ENCODE assay signal across 9 mouse cellular contexts in the genomic region with DNA sequence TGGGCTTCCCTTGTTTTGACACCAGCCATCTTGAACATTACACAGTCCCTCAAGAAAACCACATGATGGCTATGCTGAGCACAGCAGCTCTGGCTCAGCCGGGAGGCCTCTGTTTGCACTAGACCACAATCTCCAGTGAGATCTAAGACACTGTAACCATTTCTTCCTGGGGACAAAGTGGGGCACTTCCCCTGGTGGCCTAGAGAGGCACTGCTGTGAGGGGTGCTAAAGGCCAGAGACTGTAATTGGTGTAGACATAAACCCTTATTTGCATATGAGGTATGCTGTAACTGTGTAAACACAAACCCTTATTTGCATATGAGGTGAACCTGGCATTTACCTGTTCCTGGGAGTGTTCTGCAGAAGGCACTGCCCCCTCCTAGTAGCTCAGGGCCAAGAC.
DNase-seq lines count a peak whose midpoint lies in the region; ATAC-seq and TF ChIP-seq lines count a peak whose summit lies in the region.
"Had no signal": no experiment of that assay in that cellular context is flagged by ENCODE, and none has a peak within 500 bp of the region (broad histone marks: within the 10 kb centered on the region; RNA-seq: fewer than 3 reads in every experiment).

No protein-coding gene starts in this region.

- H3K4me2 ChIP-seq in kidney, embryonic 16.5 days (replicated peaks; ENCODE audit: low read depth, low read length), result no peak overlapping the region
- H3K4me2 ChIP-seq in liver, embryonic 12.5 days, result no peak overlapping the region
- H3K4me2 ChIP-seq in stomach, postnatal 0 days (replicated peaks; ENCODE audit: low read depth), result no peak overlapping the region
- H3K4me2 ChIP-seq in hindbrain, embryonic 16.5 days (ENCODE audit: low read length), result no peak overlapping the region

- TF ChIP-seq EP300 in stomach, postnatal 0 days (optimal IDR thresholded peaks at IDR 0.05), result no peak

- 52% methylated on average over 1 of the region's 1 CpGs for WGBS in kidney, embryonic 16.5 days
- 11% methylated on average over 1 of the region's 1 CpGs for WGBS in liver, embryonic 12.5 days (ENCODE audit: insufficient replicate concordance)
- 54% methylated on average over 1 of the region's 1 CpGs for WGBS in stomach, postnatal 0 days
- WGBS in hindbrain, embryonic 16.5 days, result 63% methylated on average over 1 of the region's 1 CpGs

- no peak overlapping the region for H3K9ac ChIP-seq in kidney, embryonic 16.5 days (replicated peaks; ENCODE audit: low read length)
- H3K9ac ChIP-seq in liver, embryonic 12.5 days, result no peak overlapping the region
- no peak overlapping the region for H3K9ac ChIP-seq in stomach, postnatal 0 days (ENCODE audit: low read length)
- no peak overlapping the region for H3K9ac ChIP-seq in hindbrain, embryonic 16.5 days (ENCODE audit: low read depth, low read length)

- TF ChIP-seq CTCF in G1E (IDR thresholded peaks at IDR 0.05; ENCODE audit: low read depth, low read length), result peak; percentile 38; the same call in 1 of the 2 replicates
- TF ChIP-seq CTCF in stomach, postnatal 0 days (IDR thresholded peaks at IDR 0.05; ENCODE audit: low read depth), result peak; percentile 68

- H3K4me3 ChIP-seq in kidney, embryonic 16.5 days (ENCODE audit: low read length), result no peak overlapping the region
- H3K4me3 ChIP-seq in G1E (ENCODE audit: low read depth, low read length), result no peak overlapping the region
- H3K4me3 ChIP-seq in liver, embryonic 12.5 days, result no peak overlapping the region
- no peak overlapping the region for H3K4me3 ChIP-seq in stomach, postnatal 0 days (ENCODE audit: low read depth, low read length)
- H3K4me3 ChIP-seq in hindbrain, embryonic 16.5 days (ENCODE audit: low read length), result no peak overlapping the region
- H3K4me3 ChIP-seq: myocyte had no signal

- no peak for DNase-seq in kidney, postnatal 10 days
- peak; percentile 23 for DNase-seq in G1E (ENCODE audit: low spot score)
- DNase-seq in stomach, postnatal 0 days (ENCODE audit: low spot score), result peak; percentile 78
- DNase-seq in adrenal gland, postnatal 14 days, result no peak
- no peak for DNase-seq in layer of hippocampus, postnatal 25 days (ENCODE audit: extremely low spot score in 1 of 2, low spot score in 1 of 2)

- H3K4me1 ChIP-seq in kidney, embryonic 16.5 days (ENCODE audit: insufficient read depth, low read length), result peaks cover 14% of the 10 kb centered on the region; the same call in 1 of the 2 replicates
- H3K4me1 ChIP-seq in G1E (ENCODE audit: insufficient read depth, low read depth, low read length), result no peaks in the 10 kb centered on the region
- 0 out of 2 replicates have a peak, but pooled peaks cover 12% of the 10 kb centered on the region for H3K4me1 ChIP-seq in liver, embryonic 12.5 days
- H3K4me1 ChIP-seq in stomach, postnatal 0 days (replicated peaks; ENCODE audit: control insufficient read depth, insufficient read depth), result no peaks in the 10 kb centered on the region
- H3K4me1 ChIP-seq in hindbrain, embryonic 16.5 days (ENCODE audit: control insufficient read depth, insufficient read depth, low read depth, low read length), result no peaks in the 10 kb centered on the region

- no peaks in the 10 kb centered on the region for H3K9me3 ChIP-seq in kidney, embryonic 16.5 days (ENCODE audit: low read length)
- no peaks in the 10 kb centered on the region for H3K9me3 ChIP-seq in G1E (replicated peaks)
- H3K9me3 ChIP-seq in liver, embryonic 12.5 days (replicated peaks), result no peaks in the 10 kb centered on the region
- H3K9me3 ChIP-seq in stomach, postnatal 0 days (ENCODE audit: control insufficient read depth, low read length), result no peaks in the 10 kb centered on the region
- no peaks in the 10 kb centered on the region for H3K9me3 ChIP-seq in hindbrain, embryonic 16.5 days (ENCODE audit: control insufficient read depth, low read length)

- ATAC-seq in kidney, embryonic 16.5 days (ENCODE audit: low FRiP score, low TSS enrichment), result peak; percentile 50; the same call in 1 of the 2 replicates
- peak; percentile 66 for ATAC-seq in G1E (ENCODE audit: extremely low read depth, insufficient number of reproducible peaks, low FRiP score, poor library complexity, severe bottlenecking)
- peak; percentile 48 for ATAC-seq in liver, embryonic 12.5 days
- peak; percentile 96 for ATAC-seq in stomach, postnatal 0 days (ENCODE audit: low FRiP score, low TSS enrichment)
- ATAC-seq in hindbrain, embryonic 16.5 days, result no peak

- H3K27ac ChIP-seq in kidney, embryonic 16.5 days (ENCODE audit: low read length), result no peak overlapping the region
- no peak overlapping the region for H3K27ac ChIP-seq in liver, embryonic 12.5 days
- H3K27ac ChIP-seq in stomach, postnatal 0 days (replicated peaks), result no peak overlapping the region
- H3K27ac ChIP-seq in hindbrain, embryonic 16.5 days (ENCODE audit: low read depth, low read length), result no peak overlapping the region

- no peaks in the 10 kb centered on the region for H3K36me3 ChIP-seq in kidney, embryonic 16.5 days (ENCODE audit: insufficient read depth, low read length)
- H3K36me3 ChIP-seq in G1E (replicated peaks), result no peaks in the 10 kb centered on the region
- no peaks in the 10 kb centered on the region for H3K36me3 ChIP-seq in liver, embryonic 12.5 days
- H3K36me3 ChIP-seq in stomach, postnatal 0 days (ENCODE audit: control insufficient read depth, insufficient read depth, low read length), result no peaks in the 10 kb centered on the region
- no peaks in the 10 kb centered on the region for H3K36me3 ChIP-seq in hindbrain, embryonic 16.5 days (ENCODE audit: control insufficient read depth, insufficient read depth, low read length)

- no peaks in the 10 kb centered on the region for H3K27me3 ChIP-seq in kidney, embryonic 16.5 days (ENCODE audit: insufficient read depth, low read length)
- H3K27me3 ChIP-seq in G1E (ENCODE audit: insufficient read depth, low read length), result peaks cover 4% of the 10 kb centered on the region; the same call in 1 of the 2 replicates
- H3K27me3 ChIP-seq in liver, embryonic 12.5 days (replicated peaks), result no peaks in the 10 kb centered on the region
- H3K27me3 ChIP-seq in stomach, postnatal 0 days (ENCODE audit: control insufficient read depth, insufficient read depth, low read length), result no peaks in the 10 kb centered on the region
- no peaks in the 10 kb centered on the region for H3K27me3 ChIP-seq in hindbrain, embryonic 16.5 days (replicated peaks; ENCODE audit: control insufficient read depth, insufficient read depth, low read length)

Comparison
In these comparisons a context has a peak if more than half of its experiments do, and no peak if none do; other contexts are left out.
1. DNase-seq: peak in G1E (single experiment) and stomach, postnatal 0 days (single experiment); none in kidney, postnatal 10 days (single experiment), adrenal gland, postnatal 14 days (single experiment) and layer of hippocampus, postnatal 25 days (0 of 2).